Mouse (Mus musculus) hindbrain, embryonic 12.5 days (tissue): Measurements from ENCODE around the gene Tspan18. TPM values are rescaled to one million over a fixed set of nuclear protein-coding genes. Genes with fewer than 3 reads are reported as not detected.
A peak's percentile ranks its signal among the peaks of the same experiment; 100 is the strongest.

Source experiments
- ATAC-seq: fragments of 200-750 bp; cut with Nextera tagmentation; 2 replicates; pipeline ENCODE4 v1.8.0; 2017; ENCODE audit warnings: moderate TSS enrichment; ENCODE audit not compliant: low FRiP score
- H3K27ac ChIP-seq: fragments of 300-500 bp; sonication (generic); 2 replicates; pipeline ENCODE4 v1.5.1; 2016; ENCODE audit warnings: mild to moderate bottlenecking
- H3K27me3 ChIP-seq: fragments of 300-500 bp; sonication (generic); 2 replicates; pipeline ENCODE4 v1.6.1; 2016; ENCODE audit warnings: mild to moderate bottlenecking
- H3K36me3 ChIP-seq: fragments of 300-500 bp; sonication (generic); 2 replicates; pipeline ENCODE4 v1.6.1; 2016; ENCODE audit warnings: mild to moderate bottlenecking
- H3K4me1 ChIP-seq: fragments of 300-500 bp; sonication (generic); 2 replicates; pipeline ENCODE4 v1.6.1; 2016
- H3K4me2 ChIP-seq: fragments of 300-500 bp; sonication (generic); replicated peaks from 2 replicates; pipeline ENCODE4 v1.6.1; 2016; ENCODE audit warnings: mild to moderate bottlenecking
- H3K4me3 ChIP-seq: fragments of 300-500 bp; sonication (generic); 2 replicates; pipeline ENCODE4 v1.5.1; 2016; ENCODE audit warnings: mild to moderate bottlenecking
- H3K9ac ChIP-seq: fragments of 300-500 bp; sonication (generic); 2 replicates; pipeline ENCODE4 v1.6.1; 2016; ENCODE audit warnings: mild to moderate bottlenecking, moderate library complexity
- H3K9me3 ChIP-seq: fragments of 300-500 bp; sonication (generic); replicated peaks from 2 replicates; pipeline ENCODE4 v1.6.1; 2016; ENCODE audit warnings: mild to moderate bottlenecking
- WGBS: fragments of 180-500 bp; shearing (Covaris S2); methylation state at CpG from one replicate; pipeline ENCODE4 v1.1.7; 2016; 5-methylcytosine and 5-hydroxymethylcytosine counted together
- polyA plus RNA-seq: library from polyadenylated mRNA; unstranded; fragments of >200 nt; fragmentation: Nextera tagmentation; extraction: Ambion mirVana; gene quantifications from 2 replicates; pipeline ENCODE4 v1.2.1, GENCODE M21; 2016

The Tspan18 gene
- polyA plus RNA-seq, 1 experiment from 2014 or later: 34.2 TPM

DNA sequence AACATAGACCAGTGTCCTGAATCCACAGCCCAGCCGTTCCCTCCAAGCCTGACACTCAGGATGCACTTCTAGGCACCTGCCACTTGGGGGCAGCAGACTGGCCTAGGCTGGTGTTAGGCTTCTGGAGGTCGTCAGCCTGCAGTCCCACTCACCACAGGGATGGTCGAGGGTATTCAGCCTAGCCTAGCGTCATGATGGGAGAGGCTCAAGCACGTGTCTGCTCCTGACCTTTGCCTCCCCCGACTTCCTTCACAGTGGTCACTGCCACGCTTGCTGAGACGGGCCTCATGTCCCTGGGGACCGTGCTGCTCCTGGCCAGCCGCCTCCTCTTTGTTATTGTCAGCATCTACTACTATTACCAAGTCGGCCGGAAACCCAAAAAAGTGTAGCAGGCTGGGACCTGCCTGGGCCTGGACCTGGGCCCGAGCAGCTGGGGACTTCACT, 134.8 kb downstream of the Tspan18 start:
- peaks cover 53% of the 10 kb centered on the region for H3K4me1 ChIP-seq
- no peaks in the 10 kb centered on the region for H3K27me3 ChIP-seq
- WGBS: 31% methylated on average over 13 of the region's 13 CpGs
- no peaks in the 10 kb centered on the region for H3K9me3 ChIP-seq
- H3K4me2 ChIP-seq: no peak overlapping the region
- peak; percentile 20 for ATAC-seq
- no peak overlapping the region for H3K9ac ChIP-seq
- H3K36me3 ChIP-seq: peaks cover 59% of the 10 kb centered on the region
- H3K4me3 ChIP-seq: no peak overlapping the region
- peak overlapping the region; percentile 24; the same call in 1 of the 2 replicates for H3K27ac ChIP-seq

DNA sequence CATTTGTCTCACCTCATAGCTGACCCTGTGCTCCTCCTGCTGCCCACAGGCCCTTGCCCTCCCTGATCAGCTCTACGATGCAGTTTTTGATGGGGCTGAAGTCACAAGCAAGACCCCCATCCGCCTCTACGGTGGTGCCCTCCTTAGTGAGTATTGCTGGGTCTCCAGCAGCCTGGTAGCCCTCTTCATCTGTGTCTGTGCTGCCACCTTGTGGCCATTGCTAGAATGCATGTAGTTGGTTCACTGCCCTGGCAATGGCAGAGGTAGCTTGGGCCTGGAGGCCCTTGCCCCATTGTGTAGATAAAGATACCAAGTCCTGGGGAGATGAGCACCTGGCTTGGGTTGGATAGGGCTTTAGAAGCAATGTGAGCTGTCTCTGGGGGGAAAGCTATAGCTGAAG, 135.5 kb downstream of the Tspan18 start:
- Histone ChIP-seq H3K9me3 (no peaks in the 10 kb centered on the region), H3K4me1 (peaks cover 54% of the 10 kb centered on the region), H3K9ac (no peak overlapping the region), H3K27ac (peak overlapping the region; percentile 24; the same call in 1 of the 2 replicates), H3K27me3 (no peaks in the 10 kb centered on the region), H3K36me3 (peaks cover 57% of the 10 kb centered on the region), H3K4me2 (no peak overlapping the region), H3K4me3 (no peak overlapping the region)
- WGBS: 23% methylated on average over 3 of the region's 3 CpGs
- peak; percentile 55 for ATAC-seq

DNA sequence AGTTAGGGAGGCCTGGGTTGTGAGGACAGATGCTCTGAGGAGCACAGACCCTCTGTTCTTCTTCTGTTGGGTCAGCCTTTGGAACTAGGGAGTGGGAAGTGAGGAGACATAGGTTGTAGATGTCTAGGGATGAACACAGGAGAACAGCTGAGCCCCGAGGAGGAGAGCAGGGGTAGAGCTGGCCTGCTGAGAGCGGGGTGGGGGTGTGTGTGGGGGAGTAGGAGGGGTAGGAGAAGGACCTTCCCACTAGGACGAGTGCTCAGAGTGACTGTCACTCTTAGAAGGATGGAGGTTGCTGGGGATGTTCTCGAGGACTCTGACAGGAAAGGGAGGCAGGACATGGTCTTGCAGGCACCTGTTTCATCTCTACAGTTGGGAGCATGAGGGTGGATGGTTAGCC, 140.5 kb downstream of the Tspan18 start:
- Histone ChIP-seq H3K4me1 (peaks cover 83% of the 10 kb centered on the region), H3K4me2 (peak overlapping the region; percentile 19; the same call in 1 of the 2 replicates), H3K9ac (no peak overlapping the region), H3K36me3 (peaks cover 26% of the 10 kb centered on the region), H3K4me3 (no peak overlapping the region), H3K27ac (peak overlapping the region; percentile 45; the same call in 1 of the 2 replicates), H3K27me3 (no peaks in the 10 kb centered on the region), H3K9me3 (no peaks in the 10 kb centered on the region)
- 42% methylated on average over 4 of the region's 4 CpGs for WGBS
- no peak for ATAC-seq

DNA sequence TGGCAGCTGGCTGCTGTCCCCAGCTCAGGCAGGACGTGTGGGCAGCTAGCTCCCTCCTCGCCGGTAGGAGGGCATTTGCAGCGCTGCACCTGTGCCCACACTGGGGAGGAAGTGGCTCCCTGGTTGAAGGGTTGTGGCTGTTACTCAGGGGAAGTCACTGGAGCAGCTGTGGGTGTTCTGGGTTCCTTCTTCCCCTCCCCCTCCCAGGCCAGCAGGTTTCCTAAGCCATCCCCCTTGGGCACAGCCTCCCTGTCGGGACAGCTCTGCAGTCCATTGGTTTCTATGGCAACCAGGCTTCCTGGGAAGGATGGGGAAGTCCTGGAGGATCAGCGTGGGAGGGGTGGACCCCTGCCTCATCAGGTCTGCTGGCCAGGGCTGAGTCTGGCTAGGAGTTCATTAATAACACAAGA, 141.6 kb downstream of the Tspan18 start:
- H3K4me2 ChIP-seq: peak overlapping the region; percentile 74
- peak overlapping the region; percentile 93; the same call in 1 of the 2 replicates for H3K4me3 ChIP-seq
- H3K9ac ChIP-seq: peak overlapping the region; percentile 48; the same call in 1 of the 2 replicates
- H3K27ac ChIP-seq: peak overlapping the region; percentile 84
- no peaks in the 10 kb centered on the region for H3K27me3 ChIP-seq
- no peaks in the 10 kb centered on the region for H3K9me3 ChIP-seq
- peaks cover 78% of the 10 kb centered on the region for H3K4me1 ChIP-seq
- peak; percentile 26 for ATAC-seq
- H3K36me3 ChIP-seq: peaks cover 19% of the 10 kb centered on the region
- WGBS: 5% methylated on average over 6 of the region's 6 CpGs

DNA sequence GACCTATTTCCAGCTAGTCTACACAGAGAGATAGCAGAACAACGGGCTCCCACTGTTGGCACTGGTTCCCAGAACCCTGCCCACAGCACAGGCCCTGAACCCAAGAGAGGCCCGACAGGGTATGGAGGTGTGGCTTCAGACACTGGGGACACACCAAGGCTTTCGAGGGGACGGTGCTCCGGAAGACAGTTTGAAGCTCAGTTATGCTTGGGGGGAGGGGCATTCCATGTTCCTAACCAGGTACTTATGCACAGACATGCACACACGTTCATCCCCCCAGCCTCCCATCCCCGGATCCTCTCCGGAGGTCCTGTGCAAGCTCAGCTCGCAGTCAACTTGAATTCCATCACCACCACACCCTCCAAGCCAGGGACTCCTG, 142.1 kb downstream of the Tspan18 start:
- 39% methylated on average over 9 of the region's 9 CpGs for WGBS
- H3K4me3 ChIP-seq: peak overlapping the region; percentile 93
- peak overlapping the region; percentile 48 for H3K9ac ChIP-seq

DNA sequence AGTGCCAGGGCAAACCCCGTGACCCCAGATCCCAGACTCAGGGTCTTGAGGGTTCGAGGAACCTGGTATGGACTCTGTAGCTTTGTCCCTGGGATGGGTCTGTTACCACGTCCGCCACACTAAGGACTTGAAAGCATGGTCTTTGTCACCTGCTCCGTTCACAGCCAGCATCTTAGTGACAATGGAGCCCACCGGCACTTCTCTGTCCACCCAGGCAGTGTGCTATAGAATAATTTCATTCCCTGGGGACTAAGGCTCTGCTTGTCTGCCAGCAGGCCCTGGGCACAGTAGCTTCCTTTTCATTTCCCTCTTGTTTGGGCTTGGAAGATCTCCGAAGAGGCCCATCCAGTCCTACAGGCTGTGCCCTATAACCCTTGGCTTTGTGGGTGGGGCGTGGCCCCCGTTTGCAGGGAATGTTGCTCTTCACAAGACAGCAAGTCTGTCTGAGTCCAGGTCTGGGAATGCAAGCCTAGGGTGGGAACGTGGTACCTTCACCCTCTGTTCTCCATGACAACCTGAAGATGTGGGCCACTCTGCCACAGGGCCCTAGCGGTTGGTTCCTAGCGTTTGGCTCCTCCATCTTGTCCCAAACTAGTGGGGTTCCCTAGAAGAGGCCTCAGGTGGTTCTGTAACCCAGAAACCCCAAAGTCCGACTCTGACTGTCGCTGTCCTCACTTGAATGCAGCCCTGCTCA, 142.7 kb downstream of the Tspan18 start:
- H3K27ac ChIP-seq: peak overlapping the region; percentile 84
- 43% methylated on average over 14 of the region's 14 CpGs for WGBS
- peak overlapping the region; percentile 74 for H3K4me2 ChIP-seq
- no peak for ATAC-seq
- H3K27me3 ChIP-seq: no peaks in the 10 kb centered on the region
- peaks cover 83% of the 10 kb centered on the region for H3K4me1 ChIP-seq
- no peaks in the 10 kb centered on the region for H3K9me3 ChIP-seq
- H3K4me3 ChIP-seq: peak overlapping the region; percentile 93
- peak overlapping the region; percentile 48 for H3K9ac ChIP-seq
- peaks cover 12% of the 10 kb centered on the region for H3K36me3 ChIP-seq

More for the DNA sequence above, 142.1 kb downstream of the Tspan18 start:
- Histone ChIP-seq H3K36me3 (peaks cover 16% of the 10 kb centered on the region), H3K9me3 (no peaks in the 10 kb centered on the region), H3K27ac (peak overlapping the region; percentile 84), H3K27me3 (no peaks in the 10 kb centered on the region), H3K4me1 (peaks cover 79% of the 10 kb centered on the region), H3K4me2 (peak overlapping the region; percentile 74)
- peak; percentile 4; the same call in 1 of the 2 replicates for ATAC-seq

DNA sequence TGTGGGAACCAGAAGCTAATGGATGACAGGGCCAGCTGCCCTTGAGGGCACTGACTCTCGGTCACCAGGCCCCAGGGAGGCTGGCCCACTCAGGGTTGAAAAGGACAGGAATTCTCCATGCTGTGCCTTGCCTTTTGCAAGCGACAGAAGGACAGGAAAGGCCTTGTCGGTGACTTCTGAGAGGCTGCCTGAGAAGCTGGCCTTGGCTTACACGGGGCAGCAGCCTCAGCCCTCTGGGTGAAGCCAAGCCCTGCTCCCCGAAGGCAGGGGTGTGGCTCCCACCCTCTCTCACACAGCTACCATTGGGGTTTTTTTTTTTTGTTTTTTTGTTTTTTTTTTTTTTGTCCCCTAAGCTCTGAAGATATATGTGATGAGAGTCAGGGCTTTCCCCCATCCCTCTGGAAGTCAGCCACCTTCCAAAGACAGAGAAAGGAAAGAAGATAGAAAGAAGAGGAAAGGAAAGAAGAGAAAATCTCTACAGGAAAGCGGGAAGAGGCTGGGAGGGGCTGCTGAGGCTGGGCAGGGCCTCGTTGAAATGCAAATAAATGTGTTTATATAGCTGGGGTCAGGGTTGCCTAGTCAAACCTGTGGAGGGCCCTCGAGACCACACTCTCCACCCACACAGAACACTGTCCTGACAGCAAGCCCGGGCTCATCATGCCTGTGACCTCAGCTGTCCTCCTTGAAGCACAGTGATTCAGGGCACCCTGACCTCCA, 143.4 kb downstream of the Tspan18 start:
- no peaks in the 10 kb centered on the region for H3K9me3 ChIP-seq
- H3K36me3 ChIP-seq: peaks cover 5% of the 10 kb centered on the region; the same call in 1 of the 2 replicates
- H3K27me3 ChIP-seq: 0 out of 2 replicates have a peak, but pooled peaks cover 2% of the 10 kb centered on the region
- peak overlapping the region; percentile 74 for H3K4me2 ChIP-seq
- peak overlapping the region; percentile 93 for H3K4me3 ChIP-seq
- peaks cover 76% of the 10 kb centered on the region for H3K4me1 ChIP-seq
- H3K27ac ChIP-seq: peak overlapping the region; percentile 95
- peak overlapping the region; percentile 48 for H3K9ac ChIP-seq
- 1% methylated on average over 9 of the region's 9 CpGs for WGBS
- ATAC-seq: no peak

DNA sequence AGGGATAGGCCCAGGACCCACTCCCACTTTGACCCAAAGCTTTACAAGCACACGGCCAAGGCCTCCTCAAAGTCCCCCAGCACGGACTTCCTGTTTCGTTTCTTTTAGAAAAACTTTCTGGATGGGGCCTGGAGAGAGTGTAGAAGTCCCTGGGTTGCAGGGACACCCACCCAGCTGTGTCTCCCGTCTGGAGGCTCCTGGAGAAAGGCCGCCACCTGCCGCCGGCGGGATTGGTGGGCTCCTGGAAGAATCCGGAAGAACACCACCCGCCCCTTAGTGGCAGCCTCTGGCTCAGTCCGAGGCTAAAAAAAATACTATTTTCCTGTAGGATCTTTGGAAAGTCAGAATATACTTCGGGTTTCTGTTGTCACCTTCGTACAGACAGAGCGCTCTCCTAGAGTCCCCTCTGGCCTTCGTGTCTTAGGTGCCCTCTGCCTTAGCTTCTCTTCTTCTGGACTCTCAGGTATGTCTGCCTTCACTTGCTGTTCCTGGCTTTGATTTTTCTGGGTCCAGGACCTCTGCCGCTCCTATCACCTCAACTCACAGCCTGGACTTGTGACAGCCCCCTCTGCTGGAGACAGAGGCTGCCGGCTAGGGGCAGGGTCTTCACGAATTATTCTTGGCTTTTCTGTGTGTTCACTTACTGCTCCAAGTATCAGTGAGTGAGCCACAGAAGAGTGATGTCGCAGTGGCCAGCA, 145.4 kb downstream of the Tspan18 start:
- peak overlapping the region; percentile 95 for H3K27ac ChIP-seq
- no peaks in the 10 kb centered on the region for H3K9me3 ChIP-seq
- H3K4me1 ChIP-seq: peaks cover 56% of the 10 kb centered on the region
- 0 out of 2 replicates have a peak, but pooled peaks cover 2% of the 10 kb centered on the region for H3K27me3 ChIP-seq
- 5% methylated on average over 19 of the region's 19 CpGs for WGBS
- H3K36me3 ChIP-seq: no peaks in the 10 kb centered on the region
- H3K9ac ChIP-seq: peak overlapping the region; percentile 99
- H3K4me2 ChIP-seq: peak overlapping the region; percentile 74
- ATAC-seq: no peak
- peak overlapping the region; percentile 93 for H3K4me3 ChIP-seq

DNA sequence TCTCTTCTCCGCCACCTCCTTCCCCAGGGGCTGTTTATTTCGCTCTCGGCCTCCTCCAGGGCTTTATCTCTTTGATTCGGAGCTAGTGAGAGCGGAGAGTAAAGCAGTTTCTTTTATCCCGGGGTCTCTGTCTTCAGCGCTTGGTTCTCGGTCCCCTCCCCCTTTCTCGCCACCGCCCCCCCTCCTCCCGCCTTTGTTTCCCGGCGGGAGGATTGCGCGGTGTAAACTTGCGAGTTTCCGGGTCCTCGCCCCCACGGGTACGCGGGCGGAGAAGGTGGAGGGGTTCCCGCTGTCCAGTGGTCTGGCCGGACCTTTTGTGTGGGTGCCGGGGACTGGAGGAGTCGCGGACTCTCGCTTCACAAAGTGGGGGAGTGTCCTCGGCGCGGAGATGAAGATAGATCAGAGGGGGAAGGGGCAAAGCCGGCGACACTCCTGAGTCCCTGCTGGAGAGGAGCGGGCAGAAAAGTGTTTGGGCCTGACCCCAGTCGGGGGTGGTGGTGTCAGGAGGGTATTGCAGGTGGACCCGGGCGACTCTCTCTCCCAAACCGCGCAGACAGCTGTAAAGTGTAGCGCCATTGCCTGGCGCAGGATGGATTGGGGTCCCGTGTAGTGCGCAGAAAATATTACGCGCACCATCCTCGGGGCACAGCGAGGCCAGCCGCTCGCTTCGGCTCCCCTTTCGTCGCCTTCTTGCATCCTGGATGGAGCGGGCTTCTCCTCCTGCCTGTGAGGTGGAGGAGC, 146.1 kb downstream of the Tspan18 start:
- Histone ChIP-seq H3K4me2 (peak overlapping the region; percentile 74), H3K9me3 (no peaks in the 10 kb centered on the region), H3K27me3 (0 out of 2 replicates have a peak, but pooled peaks cover 7% of the 10 kb centered on the region), H3K4me3 (peak overlapping the region; percentile 93), H3K9ac (peak overlapping the region; percentile 99), H3K27ac (peak overlapping the region; percentile 95), H3K36me3 (no peaks in the 10 kb centered on the region), H3K4me1 (peaks cover 49% of the 10 kb centered on the region)
- peak; percentile 4 for ATAC-seq
- WGBS: under 1% methylated on average over 53 of the region's 53 CpGs

DNA sequence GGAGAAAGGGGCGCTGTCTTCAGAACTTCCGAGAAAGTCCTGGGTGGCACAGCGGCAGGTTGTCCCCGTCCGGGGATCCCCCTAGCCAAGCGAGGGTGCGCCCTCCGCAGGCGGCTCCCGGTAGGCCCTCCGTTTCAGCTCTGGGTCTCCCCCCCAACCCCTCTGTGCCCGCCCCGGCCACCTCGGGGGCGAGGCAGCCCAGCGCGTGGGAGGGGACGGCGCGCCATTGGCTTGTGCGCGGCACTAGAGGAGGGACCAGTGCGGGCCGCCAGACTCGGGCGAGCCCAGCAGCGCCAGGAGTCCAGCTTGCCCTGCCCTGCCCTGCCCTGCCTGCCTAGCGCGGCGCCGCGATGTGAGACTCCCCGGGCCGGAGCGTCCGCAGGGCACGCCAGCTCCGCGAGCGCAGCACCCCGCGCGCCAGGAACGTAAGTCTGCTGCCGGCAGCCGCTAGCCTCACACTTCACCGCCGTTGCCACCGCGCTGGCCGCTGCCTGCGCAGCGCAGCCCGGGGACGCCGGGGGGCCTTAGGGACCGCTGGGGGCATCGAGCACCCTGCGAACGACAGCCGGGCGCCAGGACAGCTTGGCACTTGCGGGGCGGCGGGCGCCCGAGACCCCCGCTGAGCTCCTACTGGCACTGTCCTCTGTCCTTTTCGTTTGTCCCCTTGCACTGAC, 146.8 kb downstream of the Tspan18 start, which contains the start of gene Trp53i11:
Gene Trp53i11, plus strand, starts transcription at position 226 of the 674 bp plus-strand sequence.
- Histone ChIP-seq H3K27me3 (peaks cover 9% of the 10 kb centered on the region; the same call in 1 of the 2 replicates), H3K4me3 (peak within 1 kb of the TSS; percentile 93), H3K9ac (peak within 1 kb of the TSS; percentile 99), H3K4me1 (peaks cover 44% of the 10 kb centered on the region), H3K27ac (peak within 1 kb of the TSS; percentile 95), H3K9me3 (no peaks in the 10 kb centered on the region), H3K36me3 (no peaks in the 10 kb centered on the region), H3K4me2 (peak within 1 kb of the TSS; percentile 74)
- peak; percentile 86 for ATAC-seq
- under 1% methylated on average over 50 of the region's 69 CpGs for WGBS

DNA sequence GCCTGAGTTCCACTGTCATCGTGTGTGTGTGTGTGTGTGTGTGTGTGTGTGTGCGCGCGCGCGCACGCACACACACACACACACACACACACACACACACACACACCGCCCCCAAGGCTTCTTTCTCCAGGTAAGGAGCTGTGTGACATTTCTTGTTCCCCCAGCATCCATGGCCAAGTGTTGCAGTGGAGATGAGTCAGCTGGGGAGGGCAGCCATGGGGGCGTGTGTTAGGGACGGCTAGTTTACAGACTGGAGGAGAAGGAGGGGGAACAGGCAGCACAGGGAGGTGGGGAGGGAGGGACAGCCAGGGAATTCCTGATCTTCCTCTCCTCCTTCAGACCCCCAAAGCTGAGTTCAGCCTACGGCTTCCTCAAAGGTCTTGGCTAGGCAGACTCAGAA, 151.4 kb downstream of the Tspan18 start:
- Histone ChIP-seq H3K27me3 (peaks cover 25% of the 10 kb centered on the region), H3K4me1 (peaks cover 35% of the 10 kb centered on the region), H3K36me3 (no peaks in the 10 kb centered on the region), H3K9me3 (no peaks in the 10 kb centered on the region), H3K27ac (no peak overlapping the region), H3K4me2 (no peak overlapping the region), H3K9ac (no peak overlapping the region), H3K4me3 (no peak overlapping the region)
- WGBS: 80% methylated on average over 11 of the region's 11 CpGs
- no peak for ATAC-seq
